Mouse (Mus musculus) c-Kit-positive CD71-negative TER-119-negative erythroid progenitor cells, embryonic 14.5 days (primary cell): ENCODE measurements at regions not wholly inside any gene's neighbourhood (a gene's known extent, or its start where the extent isn't known, plus 50 kb on each side); places are given as distances from the start of the nearest gene placed in this dataset.

Experiments
- DNase-seq: peaks from one replicate; pipeline ENCODE4 v3.0.0-alpha.2; 2013; ENCODE audit warnings: low read depth

DNA sequence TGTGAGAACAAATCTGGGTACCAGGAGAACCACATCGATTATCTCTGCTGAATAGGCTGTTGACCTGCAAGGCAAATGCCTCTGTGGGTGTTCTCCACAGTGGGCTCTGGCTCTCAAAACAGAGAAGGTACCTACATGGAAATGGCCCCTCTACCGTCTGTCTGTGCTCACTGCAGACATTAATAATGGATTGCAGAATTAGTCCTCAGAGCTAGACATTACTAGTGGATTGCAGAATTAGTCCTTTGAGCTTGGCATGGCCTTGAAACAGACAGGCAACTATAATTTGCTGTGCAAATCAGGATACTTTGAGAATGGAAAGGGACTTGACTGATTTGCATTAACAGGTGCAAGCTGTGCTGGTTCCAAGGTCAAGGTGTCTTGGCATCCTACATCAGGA, 77.3 kb upstream of the Gm26897 start:
- DNase-seq = no peak

DNA sequence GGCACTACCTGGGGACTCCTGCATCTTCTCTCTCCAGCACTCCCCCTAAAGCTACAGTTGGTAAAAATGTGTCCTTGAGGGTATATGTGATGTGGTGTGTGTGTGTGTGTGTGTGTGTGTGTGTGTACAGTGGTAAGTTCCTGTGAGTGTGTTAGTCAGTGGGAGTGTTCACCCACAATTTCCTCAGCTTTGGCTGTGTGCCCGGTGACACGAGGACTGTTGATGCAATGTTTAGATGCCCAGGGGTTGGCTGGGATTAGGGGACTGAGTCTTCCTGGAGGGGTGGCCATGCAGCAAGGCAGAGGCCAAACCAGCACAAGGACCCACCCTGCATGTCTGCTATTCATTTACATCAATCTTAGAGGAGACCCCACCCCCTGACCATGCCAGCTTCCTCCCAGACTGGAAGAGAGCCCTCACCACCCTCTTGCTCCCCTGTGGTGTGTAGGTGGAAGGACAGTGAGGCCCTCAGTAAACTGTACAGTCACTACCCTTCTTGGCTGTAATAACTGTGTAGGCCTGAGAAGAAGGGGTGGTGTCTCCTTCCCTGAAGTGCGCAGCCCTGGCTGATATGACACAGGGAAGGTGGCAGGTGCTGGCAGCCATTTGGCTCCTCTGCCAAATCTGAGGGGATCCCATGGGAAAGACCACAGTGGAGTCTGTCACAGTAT, 75.8 kb upstream of the Gm26897 start:
- DNase-seq = no peak

DNA sequence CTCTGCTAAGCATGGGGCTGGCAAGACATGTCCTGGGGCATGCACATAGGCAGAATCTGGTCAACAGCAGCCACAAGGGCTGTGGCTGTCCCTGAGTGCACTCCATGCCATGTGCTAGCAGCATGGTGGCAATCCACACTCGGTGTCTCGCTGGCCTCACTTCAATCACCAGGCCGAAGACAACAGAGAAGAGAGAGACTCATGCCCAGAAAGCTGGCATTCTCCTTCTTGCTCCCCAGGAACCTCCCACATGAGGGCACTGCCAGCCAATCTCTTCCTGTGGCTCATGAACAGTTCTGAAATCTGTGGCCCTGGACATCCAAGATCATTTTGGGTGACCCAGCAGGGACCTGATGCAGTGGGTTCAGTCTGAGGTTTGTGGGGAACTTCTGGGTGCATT, 74.5 kb upstream of the Gm26897 start:
- no peak for DNase-seq

DNA sequence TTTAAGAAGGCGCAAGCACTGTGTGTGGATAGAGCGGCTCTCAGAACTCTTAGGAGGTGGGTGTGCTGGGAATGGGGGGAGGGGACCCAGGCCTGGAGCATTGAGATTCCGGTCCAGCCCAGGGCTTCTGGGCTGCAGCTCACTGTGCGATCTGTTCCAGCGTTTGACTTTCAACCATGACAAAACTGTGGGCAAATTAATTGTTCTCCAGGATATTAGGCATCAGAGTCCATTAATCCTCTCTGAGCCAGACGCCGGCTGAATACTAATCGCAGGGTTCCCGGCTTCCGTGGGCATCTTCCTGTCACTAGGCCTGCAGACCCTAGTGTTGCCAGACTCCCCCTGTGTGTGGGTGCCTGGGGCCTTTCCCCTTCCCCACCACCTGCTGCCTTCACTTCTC, 73.3 kb upstream of the Gm26897 start:
- no peak for DNase-seq

DNA sequence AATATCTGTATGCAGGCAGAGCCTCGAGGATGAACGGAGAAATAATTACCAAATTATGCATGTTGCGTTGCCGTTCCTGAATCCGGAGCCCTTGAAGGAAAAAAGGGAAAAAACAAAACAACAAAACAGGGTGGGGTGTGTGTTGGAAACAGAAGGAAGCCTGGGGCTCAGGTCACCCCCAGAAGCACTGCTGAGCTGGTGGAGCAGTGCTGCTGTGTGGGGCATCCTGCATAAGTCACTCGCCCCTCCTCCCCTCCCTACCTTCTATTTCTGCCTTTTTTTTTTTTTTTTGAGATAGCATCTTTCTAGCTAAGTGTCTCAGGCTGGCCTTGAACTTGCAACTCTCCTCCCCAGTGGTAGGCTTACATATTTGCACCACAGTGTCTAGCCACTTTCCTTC, 72.8 kb upstream of the Gm26897 start:
- DNase-seq = no peak

DNA sequence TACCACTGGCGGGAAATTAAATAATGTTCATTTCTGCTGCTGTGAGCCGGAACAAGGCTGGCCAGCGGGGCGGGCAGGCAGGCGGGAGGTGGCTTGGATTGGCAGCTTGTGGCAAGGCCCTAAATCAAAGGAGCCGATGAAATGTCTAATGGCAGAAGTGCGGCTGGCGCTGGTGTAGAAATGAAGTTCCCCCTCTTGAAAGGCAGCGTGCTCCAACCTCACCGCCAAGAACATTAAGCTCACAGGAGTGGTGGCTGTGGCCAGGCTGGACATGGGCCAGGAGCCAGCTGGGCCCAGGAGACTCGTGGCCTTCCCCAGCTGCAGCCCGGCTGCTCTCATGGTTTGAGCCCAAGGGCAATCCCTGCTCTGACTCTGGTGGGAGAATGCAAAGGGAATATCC, 71.8 kb upstream of the Gm26897 start:
- no peak for DNase-seq

DNA sequence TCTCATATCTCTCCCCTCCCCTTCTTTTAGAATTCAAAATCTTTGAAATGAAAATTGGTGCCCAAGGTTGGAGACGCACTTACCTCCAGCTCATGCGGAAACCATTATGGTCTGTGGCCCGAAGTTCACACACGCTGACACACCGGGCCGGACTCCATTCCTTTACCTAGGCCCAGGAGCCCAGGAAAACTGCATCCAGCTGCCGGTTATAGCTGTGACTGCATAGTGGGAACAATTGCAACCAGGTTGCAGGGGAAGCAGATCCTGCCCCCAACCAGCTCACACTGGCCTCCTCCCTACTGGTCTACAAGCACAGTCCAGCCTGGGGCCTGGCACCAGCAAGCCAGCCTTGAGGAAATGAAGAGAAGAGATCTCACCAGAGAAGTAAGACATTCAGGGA, 69.9 kb upstream of the Gm26897 start:
- DNase-seq = no peak

DNA sequence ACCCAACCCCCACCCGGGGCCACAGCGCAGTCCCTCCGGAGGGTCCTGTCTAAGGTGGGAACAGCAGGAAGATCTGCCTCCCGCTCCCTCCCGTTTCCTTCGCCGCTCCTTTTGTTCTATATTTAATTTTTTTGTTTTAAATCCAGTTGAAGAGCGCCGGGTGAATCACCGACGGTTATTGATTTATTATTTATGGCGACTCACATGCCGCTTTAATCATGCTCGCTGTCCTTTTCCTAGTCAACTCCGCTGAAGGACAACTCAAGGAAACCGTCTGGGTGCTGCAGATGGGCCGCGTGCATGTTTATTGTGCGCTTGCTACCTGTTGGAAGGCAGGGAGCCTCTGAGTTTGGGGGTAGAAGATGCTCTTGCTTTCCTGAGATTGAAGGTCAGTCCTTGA, 68.3 kb upstream of the Gm26897 start:
- DNase-seq = no peak

DNA sequence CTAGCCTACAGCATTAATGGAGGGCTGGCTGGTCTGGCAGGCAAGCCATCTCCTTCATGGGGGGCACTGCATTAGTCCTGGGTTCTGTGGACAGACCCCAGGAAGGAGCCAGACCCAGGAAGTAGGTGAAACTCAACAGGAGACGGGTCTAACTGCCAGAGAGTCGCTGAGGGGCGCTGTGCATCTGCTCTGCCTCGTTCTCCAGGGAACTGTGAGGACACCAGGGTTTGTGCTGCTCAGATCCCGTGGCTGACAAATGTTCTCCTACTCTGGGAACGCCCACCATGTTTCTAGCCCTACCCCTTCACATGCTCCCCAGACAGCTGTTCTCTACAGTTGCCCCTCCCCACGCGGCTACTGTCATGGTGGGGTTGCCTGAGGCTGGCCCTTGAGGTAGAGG, 67.7 kb upstream of the Gm26897 start:
- DNase-seq = no peak

DNA sequence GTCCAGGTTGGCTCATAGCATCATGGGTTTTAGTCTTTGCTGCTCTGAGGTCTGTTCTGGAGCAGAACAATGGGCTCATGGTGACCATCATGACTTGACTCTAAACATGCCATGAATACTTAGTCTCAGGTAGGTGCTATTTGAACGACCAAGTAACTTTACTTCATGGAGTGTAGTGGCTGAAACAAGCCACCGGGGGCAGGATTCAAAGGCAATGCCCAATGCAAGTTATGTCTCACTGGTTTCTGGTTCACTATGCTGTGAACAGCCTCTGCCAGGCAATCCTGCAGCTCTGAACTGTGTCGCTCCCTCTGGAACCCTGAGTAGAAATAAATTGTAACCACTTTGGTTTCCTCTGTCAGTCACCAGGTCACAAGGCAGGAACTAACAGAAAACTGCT, 65.8 kb upstream of the Gm26897 start:
- peak; percentile 8 for DNase-seq

DNA sequence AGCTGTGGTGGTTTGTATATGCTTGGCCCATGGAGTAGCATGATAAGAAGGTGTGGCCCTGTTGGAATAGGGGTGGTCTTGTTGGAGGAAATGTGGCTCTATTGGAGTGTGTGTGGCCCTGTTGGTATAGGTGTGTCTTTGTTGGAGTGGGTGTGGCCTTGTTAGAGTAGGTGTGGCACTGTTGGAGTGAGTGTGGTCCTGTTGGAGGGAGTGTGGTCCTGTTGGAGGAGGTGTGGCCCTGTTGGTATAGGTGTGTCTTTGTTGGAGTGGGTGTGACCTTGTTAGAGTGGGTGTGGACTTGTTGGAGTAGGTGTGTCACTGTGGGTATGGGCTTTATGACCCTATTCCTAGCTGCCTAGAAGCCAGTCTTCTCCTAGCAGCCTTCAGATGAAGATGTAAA, 64.6 kb upstream of the Gm26897 start:
- no peak for DNase-seq

DNA sequence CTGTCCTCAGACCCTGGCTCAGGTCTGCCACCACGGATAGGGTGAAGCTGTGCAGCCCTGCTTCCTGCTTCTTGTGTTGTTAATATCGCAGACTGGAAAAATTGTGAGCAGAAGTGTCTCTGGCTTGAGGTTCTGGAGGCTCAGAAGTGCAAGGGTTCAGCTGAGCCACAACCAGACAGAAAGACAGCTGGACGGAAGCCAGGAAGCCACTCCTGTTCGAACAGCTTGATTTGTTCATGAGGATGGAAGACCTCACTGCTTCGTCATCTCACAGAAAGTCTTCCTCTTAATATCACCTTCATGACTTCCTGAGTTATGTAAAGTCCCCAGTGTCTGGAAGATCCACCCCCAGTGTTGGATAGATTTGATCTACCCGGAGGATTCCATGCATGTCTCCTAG, 62.0 kb upstream of the Gm26897 start:
- no peak for DNase-seq

DNA sequence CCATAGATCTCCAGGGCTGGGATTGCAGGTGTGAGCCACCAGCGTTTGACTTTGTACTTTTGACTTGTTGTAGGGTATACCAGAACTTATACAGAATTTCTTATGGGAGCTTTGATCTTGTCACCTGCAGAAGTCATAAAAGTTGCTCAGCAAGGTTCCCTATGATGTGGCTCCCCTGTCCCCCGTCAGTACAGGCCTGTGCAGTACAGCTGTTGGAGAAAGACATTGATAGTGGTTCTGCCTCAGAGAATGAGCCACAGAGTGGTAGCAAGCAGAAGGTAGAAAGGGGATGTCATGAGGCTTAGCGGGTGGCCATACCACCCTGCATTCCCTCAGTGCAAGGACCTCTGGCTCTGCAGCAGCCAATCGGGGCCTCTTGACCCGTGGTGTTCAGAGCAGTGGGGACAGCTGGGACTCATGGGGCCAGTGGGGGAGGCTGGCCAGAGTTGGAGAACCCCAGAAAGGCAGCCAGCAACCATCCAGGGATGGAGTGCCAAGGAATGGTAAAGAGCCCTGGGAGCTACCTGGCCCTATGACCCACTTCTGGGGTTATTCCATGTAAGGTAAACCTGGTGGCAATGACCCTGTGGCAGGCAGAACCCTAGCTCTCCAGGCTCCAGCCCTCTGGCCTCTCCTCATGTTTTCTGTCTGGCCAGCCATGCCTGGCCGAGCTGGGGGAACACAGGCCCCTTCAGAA, 58.6 kb upstream of the Gm26897 start:
- no peak for DNase-seq

DNA sequence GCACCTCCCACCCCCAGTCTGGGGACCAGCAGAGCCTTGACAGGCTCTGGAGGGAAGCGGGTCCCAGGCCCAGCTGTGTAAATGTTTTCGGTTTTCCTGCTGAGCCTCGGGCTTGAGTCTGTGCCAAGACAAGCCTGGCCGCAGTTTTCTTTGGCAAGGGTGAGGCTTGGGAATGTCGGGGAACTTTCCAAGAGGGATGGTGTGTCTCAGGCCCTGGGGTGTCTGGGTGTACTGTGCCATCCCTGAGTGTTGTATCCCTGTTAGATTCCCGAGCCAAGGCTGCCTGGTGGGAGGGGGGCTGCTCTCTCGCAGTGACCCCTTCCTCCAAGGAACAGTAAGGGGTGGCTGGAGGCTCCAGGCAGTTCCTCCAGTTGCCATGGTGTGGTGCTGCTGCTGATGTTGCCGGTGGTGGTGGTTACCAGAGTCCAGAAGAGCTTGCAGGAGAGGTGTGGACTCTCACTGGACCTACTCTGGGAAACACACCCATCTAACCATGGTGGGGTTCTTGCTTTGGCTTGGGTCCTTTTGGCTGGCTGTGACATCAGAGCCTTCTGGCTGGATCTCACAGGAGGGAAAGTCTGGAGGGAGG, 58.0 kb upstream of the Gm26897 start:
- DNase-seq = no peak

DNA sequence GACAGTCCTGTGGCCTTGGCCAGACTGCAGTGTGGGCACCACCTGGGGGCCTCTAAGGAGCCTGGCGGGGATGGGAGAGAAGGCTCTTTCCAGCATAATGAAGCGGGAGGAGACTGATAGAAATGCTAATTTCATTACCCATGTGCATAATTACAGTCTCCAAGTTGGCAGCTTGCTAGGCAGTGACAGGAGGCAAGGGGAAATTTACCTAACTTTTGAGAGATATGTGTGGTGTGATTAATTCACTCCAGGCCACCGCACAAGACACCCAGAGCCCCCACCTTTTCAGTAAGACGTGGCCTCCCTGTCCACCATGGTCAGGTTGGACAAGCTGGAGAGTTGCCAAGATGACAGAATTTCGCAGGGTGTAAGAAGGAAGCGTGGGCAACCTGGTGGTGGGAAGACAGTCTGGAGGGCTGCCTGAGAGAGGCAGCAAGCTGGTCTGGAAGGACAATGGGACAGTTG, 55.8 kb upstream of the Gm26897 start:
- no peak for DNase-seq

DNA sequence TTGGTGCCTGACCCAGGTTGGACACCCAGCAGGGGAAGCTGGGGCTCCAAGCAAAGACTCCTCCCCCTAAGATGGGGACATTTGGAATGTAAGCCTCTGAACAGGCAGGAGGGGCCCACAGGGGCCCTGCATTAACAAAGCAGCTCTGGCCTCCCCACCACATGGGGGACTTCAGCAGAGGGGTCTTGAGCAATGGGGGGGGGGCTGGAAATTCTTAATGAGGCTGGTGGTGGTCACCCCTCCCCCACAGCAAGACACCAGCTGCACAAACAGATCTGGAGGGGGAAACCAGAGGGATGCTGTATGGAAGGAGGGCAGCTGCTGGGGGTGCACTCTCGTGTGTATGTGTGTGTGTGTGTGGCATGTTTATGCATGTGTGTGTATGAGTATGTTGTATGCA, 55.2 kb upstream of the Gm26897 start:
- no peak for DNase-seq

DNA sequence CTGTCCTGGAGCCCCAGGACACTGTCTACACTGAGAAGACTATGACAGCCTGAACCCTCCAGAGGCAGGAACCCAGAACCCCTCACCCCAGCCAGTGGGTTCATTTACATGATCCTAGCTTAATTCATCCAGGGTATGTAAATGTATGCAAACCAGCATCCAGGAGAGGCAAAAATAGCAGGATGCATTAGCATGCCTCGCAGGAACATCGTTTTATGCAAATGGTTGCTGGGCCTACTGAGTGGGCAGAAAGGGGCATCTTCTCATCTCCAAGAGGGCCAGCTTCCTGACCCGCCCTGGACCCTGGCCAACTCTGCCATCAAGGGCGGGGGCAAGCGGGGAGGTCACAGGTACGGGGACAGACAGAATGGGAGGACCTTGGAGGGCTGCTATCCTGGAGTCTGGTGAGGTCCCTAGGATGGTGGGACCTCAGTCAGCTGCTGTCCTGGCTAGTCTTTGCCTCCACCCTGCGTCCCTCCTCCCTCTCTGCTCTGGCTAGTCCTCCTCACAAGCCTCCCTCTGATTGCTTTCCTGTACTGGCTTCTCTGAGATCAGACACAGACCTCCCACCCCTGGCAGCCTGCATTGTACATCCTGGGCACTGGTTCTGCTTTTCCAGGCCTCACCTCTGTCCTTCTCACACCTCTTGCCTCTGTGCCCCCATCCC, 52.2 kb upstream of the Gm26897 start:
- no peak for DNase-seq

DNA sequence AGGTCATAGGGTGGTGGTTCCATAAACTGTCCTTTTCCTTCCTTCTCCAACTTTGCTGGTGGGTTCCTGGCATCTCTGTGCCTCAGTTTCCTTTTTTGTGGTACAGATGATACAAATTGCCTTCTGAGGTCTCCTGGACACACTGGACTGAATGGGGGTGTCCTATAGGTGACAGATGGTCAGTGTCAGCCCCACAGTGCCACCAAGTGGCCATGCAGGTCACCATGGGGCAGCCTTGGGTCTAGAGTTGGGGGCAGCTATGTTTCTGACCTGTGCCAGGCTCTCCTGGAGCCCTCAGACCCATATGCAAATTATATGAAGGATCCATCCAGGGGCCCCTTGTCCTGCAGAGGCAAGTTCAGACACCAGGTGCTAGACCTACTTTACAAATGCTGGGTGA, 50.8 kb upstream of the Gm26897 start:
- no peak for DNase-seq
